Mouse (Mus musculus) lung, postnatal 0 days (tissue): Measurements from ENCODE around the gene Myct1. TPM values are rescaled to one million over a fixed set of nuclear protein-coding genes. Genes with fewer than 3 reads are reported as not detected.
A peak's percentile ranks its signal among the peaks of the same experiment; 100 is the strongest.

Source experiments
- ATAC-seq: fragments of 200-750 bp; cut with Nextera tagmentation; 2 replicates; pipeline ENCODE4 v1.8.0; 2017; ENCODE audit warnings: moderate library complexity
- DNase-seq: peaks from one replicate; pipeline ENCODE4 v3.0.0-alpha.2; 2016; ENCODE audit warnings: low spot score
- H3K27ac ChIP-seq: fragments of 300-500 bp; sonication (generic); 2 replicates; pipeline ENCODE4 v1.5.1; 2014; ENCODE audit warnings: antibody characterized with exemption, mild to moderate bottlenecking, low read length, mixed read lengths
- H3K27me3 ChIP-seq: fragments of 300-500 bp; sonication (generic); replicated peaks from 2 replicates; pipeline ENCODE4 v1.6.1; 2014; ENCODE audit warnings: low read length, mixed read lengths; ENCODE audit not compliant: insufficient read depth
- H3K36me3 ChIP-seq: fragments of 300-500 bp; sonication (generic); 2 replicates; pipeline ENCODE4 v1.6.1; 2014; ENCODE audit warnings: low read length, mixed read lengths; ENCODE audit not compliant: insufficient read depth
- H3K4me1 ChIP-seq: fragments of 300-500 bp; sonication (generic); 2 replicates; pipeline ENCODE4 v1.6.1; 2014; ENCODE audit warnings: antibody characterized with exemption, low read depth, low read length, mixed read lengths; ENCODE audit not compliant: insufficient read depth
- H3K4me2 ChIP-seq: fragments of 300-500 bp; sonication (generic); replicated peaks from 2 replicates; pipeline ENCODE4 v1.6.1; 2014; ENCODE audit warnings: low read depth, mild to moderate bottlenecking, low read length, moderate library complexity, mixed read lengths
- H3K4me3 ChIP-seq: fragments of 300-500 bp; sonication (generic); 2 replicates; pipeline ENCODE4 v1.5.1; 2014; ENCODE audit warnings: low read depth, low read length
- H3K9ac ChIP-seq: fragments of 300-500 bp; sonication (generic); replicated peaks from 2 replicates; pipeline ENCODE4 v1.6.1; 2014; ENCODE audit warnings: low read depth, mild to moderate bottlenecking
- H3K9me3 ChIP-seq: fragments of 300-500 bp; sonication (generic); 2 replicates; pipeline ENCODE4 v1.6.1; 2016; ENCODE audit warnings: low read length, mixed read lengths
- CTCF ChIP-seq: IDR thresholded peaks from 2 replicates; pipeline ENCODE4 v1.5.1; 2016; ENCODE audit warnings: antibody characterized with exemption, mild to moderate bottlenecking
- EP300 ChIP-seq: IDR thresholded peaks from 2 replicates; pipeline ENCODE4 v1.6.1; 2016; ENCODE audit warnings: antibody characterized with exemption, mild to moderate bottlenecking, control low read depth
- WGBS: fragments of 180-500 bp; shearing (Covaris S2); extraction: QIAGEN DNeasy Blood & Tissue Kit; methylation state at CpG from one replicate; pipeline ENCODE4 v1.1.7; 2014; 5-methylcytosine and 5-hydroxymethylcytosine counted together
- polyA plus RNA-seq: library from polyadenylated mRNA; unstranded; fragments of >200 nt; fragmentation: Nextera tagmentation; extraction: Ambion mirVana; gene quantifications from 2 replicates; pipeline ENCODE4 v1.2.1, GENCODE M21; 2015

Gene Myct1
- polyA plus RNA-seq, 1 experiment from 2014 or later = 23.7 TPM

GRCm38 (mm10) chr10:5551382-5551781, 42.2 kb upstream of the Myct1 start, which contains the start of gene Syne1:
Syne1 (minus strand) TSS chr10:5551482.
- Histone ChIP-seq H3K4me3 (peak within 1 kb of the TSS; percentile 30), H3K9me3 (no peaks in the 10 kb centered on the region), H3K4me2 (peak within 1 kb of the TSS; percentile 53), H3K27ac (peak within 1 kb of the TSS; percentile 6; the same call in 1 of the 2 replicates), H3K27me3 (no peaks in the 10 kb centered on the region), H3K9ac (no peak within 1 kb of the TSS), H3K4me1 (no peaks in the 10 kb centered on the region; the same call in 1 of the 2 replicates), H3K36me3 (no peaks in the 10 kb centered on the region)
- ATAC-seq = no peak
- WGBS = 70% methylated on average over 5 of the region's 5 CpGs
- TF ChIP-seq EP300 = no peak
- TF ChIP-seq CTCF = no peak
- no peak for DNase-seq

GRCm38 (mm10) chr10:5554941-5555340, 38.6 kb upstream of the Myct1 start:
- Histone ChIP-seq H3K36me3 (no peaks in the 10 kb centered on the region), H3K27me3 (no peaks in the 10 kb centered on the region), H3K9me3 (no peaks in the 10 kb centered on the region), H3K4me3 (no peak overlapping the region), H3K9ac (no peak overlapping the region), H3K4me2 (no peak overlapping the region), H3K27ac (no peak overlapping the region), H3K4me1 (no peaks in the 10 kb centered on the region; the same call in 1 of the 2 replicates)
- DNase-seq (peak; percentile 45), ATAC-seq (peak; percentile 60; the same call in 1 of the 2 replicates)
- whole genome bisulfite sequencing = 18% methylated on average over 5 of the region's 5 CpGs
- TF ChIP-seq EP300 (no peak), CTCF (peak; percentile 69)

GRCm38 (mm10) chr10:5558808-5559207, 34.8 kb upstream of the Myct1 start:
- TF ChIP-seq EP300 (no peak), CTCF (no peak)
- no peak overlapping the region for H3K9ac ChIP-seq
- no peak overlapping the region for H3K4me3 ChIP-seq
- H3K27ac ChIP-seq = no peak overlapping the region
- H3K4me1 ChIP-seq = no peaks in the 10 kb centered on the region
- ATAC-seq = no peak
- H3K9me3 ChIP-seq = no peaks in the 10 kb centered on the region
- H3K4me2 ChIP-seq = no peak overlapping the region
- no peak for DNase-seq
- H3K36me3 ChIP-seq = no peaks in the 10 kb centered on the region
- no peaks in the 10 kb centered on the region for H3K27me3 ChIP-seq

GRCm38 (mm10) chr10:5560526-5560925, 33.0 kb upstream of the Myct1 start:
- DNase-seq (no peak), ATAC-seq (no peak)
- Histone ChIP-seq H3K4me3 (no peak overlapping the region), H3K27ac (no peak overlapping the region), H3K27me3 (no peaks in the 10 kb centered on the region), H3K9me3 (no peaks in the 10 kb centered on the region), H3K4me2 (no peak overlapping the region), H3K36me3 (no peaks in the 10 kb centered on the region), H3K4me1 (no peaks in the 10 kb centered on the region), H3K9ac (no peak overlapping the region)
- WGBS = 74% methylated on average over 4 of the region's 4 CpGs
- no peak for TF ChIP-seq CTCF
- no peak for TF ChIP-seq EP300

GRCm38 (mm10) chr10:5561706-5562105, 31.9 kb upstream of the Myct1 start:
- no peak for ATAC-seq
- Histone ChIP-seq H3K4me1 (no peaks in the 10 kb centered on the region), H3K9ac (no peak overlapping the region), H3K27ac (no peak overlapping the region), H3K27me3 (no peaks in the 10 kb centered on the region), H3K4me3 (no peak overlapping the region), H3K4me2 (no peak overlapping the region), H3K36me3 (no peaks in the 10 kb centered on the region), H3K9me3 (no peaks in the 10 kb centered on the region)
- 68% methylated on average over 4 of the region's 4 CpGs for WGBS
- TF ChIP-seq EP300 (no peak), CTCF (no peak)
- no peak for DNase-seq

GRCm38 (mm10) chr10:5568991-5569390, 24.6 kb upstream of the Myct1 start:
- ATAC-seq = no peak

GRCm38 (mm10) chr10:5570059-5570458, 23.5 kb upstream of the Myct1 start:
- Histone ChIP-seq H3K4me2 (no peak overlapping the region), H3K9me3 (no peaks in the 10 kb centered on the region), H3K4me1 (no peaks in the 10 kb centered on the region), H3K27ac (no peak overlapping the region), H3K4me3 (no peak overlapping the region), H3K27me3 (no peaks in the 10 kb centered on the region), H3K36me3 (no peaks in the 10 kb centered on the region), H3K9ac (no peak overlapping the region)
- DNase-seq (no peak), ATAC-seq (no peak)
- TF ChIP-seq EP300 (no peak), CTCF (no peak)
- 74% methylated on average over 8 of the region's 8 CpGs for WGBS

More at GRCm38 (mm10) chr10:5568991-5569390, 24.6 kb upstream of the Myct1 start:
- no peaks in the 10 kb centered on the region for H3K36me3 ChIP-seq
- TF ChIP-seq CTCF (peak; percentile 20; the same call in 1 of the 2 replicates), EP300 (no peak)
- no peaks in the 10 kb centered on the region for H3K9me3 ChIP-seq
- no peak overlapping the region for H3K4me2 ChIP-seq
- no peaks in the 10 kb centered on the region for H3K27me3 ChIP-seq
- no peak overlapping the region for H3K4me3 ChIP-seq
- DNase-seq = no peak
- H3K9ac ChIP-seq = no peak overlapping the region
- 88% methylated on average over 4 of the region's 4 CpGs for WGBS
- H3K27ac ChIP-seq = no peak overlapping the region
- H3K4me1 ChIP-seq = no peaks in the 10 kb centered on the region
